Mouse (Mus musculus) olfactory bulb, adult 2 months (tissue): ENCODE data around the gene Slc29a4.

Experiments
- CTCF ChIP-seq: fragments of 200-500 bp; IDR thresholded peaks from 2 replicates; pipeline ENCODE4 v1.5.1; 2012; ENCODE audit warnings: low read depth, mild to moderate bottlenecking, low read length, moderate library complexity; ENCODE audit not compliant: insufficient read depth
- POLR2A ChIP-seq: fragments of 200-500 bp; IDR thresholded peaks from 2 replicates; pipeline ENCODE4 v1.6.1; 2012; ENCODE audit warnings: mild to moderate bottlenecking, low read depth, low read length, moderate library complexity; ENCODE audit not compliant: insufficient read depth

GRCm38 (mm10) chr5:142761326-142761983, 69.1 kb downstream of the Slc29a4 start:
- TF ChIP-seq POLR2A (no peak), CTCF (no peak)
